17 mouse cellular contexts compared by ENCODE assay signal in the genomic region with DNA sequence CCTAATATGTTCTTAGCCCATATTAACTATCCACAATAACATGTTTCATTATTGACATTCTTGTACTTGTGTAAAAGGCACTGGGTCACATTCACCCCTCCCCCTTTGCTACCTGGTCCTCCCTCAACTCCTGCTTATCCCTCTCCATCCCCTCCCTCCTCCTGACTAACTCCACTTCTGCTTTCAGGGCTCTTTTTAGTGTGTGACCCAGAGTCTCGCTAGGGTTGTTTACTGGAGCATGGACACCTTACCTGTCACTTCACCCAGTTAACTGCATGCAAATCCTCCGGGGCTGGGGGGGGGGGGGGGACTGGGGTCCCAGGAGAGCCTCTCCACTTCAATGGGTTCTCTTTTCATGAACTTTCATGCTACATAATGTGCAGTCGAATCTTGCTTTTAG. TPM values are rescaled to one million over a fixed set of nuclear protein-coding genes. Genes with fewer than 3 reads are reported as not detected.
"Had no signal": no experiment of that assay in that cellular context is flagged by ENCODE, and none has a peak within 500 bp of the region (broad histone marks: within the 10 kb centered on the region; RNA-seq: fewer than 3 reads in every experiment).

No protein-coding gene starts in this region.

- H3K9me3 ChIP-seq: midbrain, embryonic 12.5 days; neural tube, embryonic 13.5 days; neural tube, embryonic 15.5 days had no signal

- H3K27ac ChIP-seq: liver, embryonic 14.5 days; midbrain, embryonic 10.5 days; midbrain, embryonic 12.5 days; neural tube, embryonic 13.5 days; neural tube, embryonic 15.5 days had no signal

- DNase-seq: lung, adult 18-20 months; lung, embryonic 14.5 days; lung, postnatal 10 days; lung, postnatal 4 days; midbrain, embryonic 14.5 days; right cerebral cortex, postnatal 14 days; thymus, adult 18-20 months; thymus, postnatal 14 days; thymus, postnatal 36 days had no signal

- H3K27me3 ChIP-seq: midbrain, embryonic 12.5 days; neural tube, embryonic 13.5 days; neural tube, embryonic 15.5 days had no signal

- H3K36me3 ChIP-seq: midbrain, embryonic 10.5 days; midbrain, embryonic 12.5 days; neural tube, embryonic 13.5 days; neural tube, embryonic 15.5 days had no signal

- H3K4me1 ChIP-seq: midbrain, embryonic 10.5 days; midbrain, embryonic 12.5 days; neural tube, embryonic 13.5 days; neural tube, embryonic 15.5 days had no signal

- H3K4me3 ChIP-seq: midbrain, embryonic 10.5 days; midbrain, embryonic 12.5 days; myocyte; neural tube, embryonic 13.5 days; neural tube, embryonic 15.5 days had no signal

- ATAC-seq: midbrain, embryonic 16.5 days had no signal

- H3K4me2 ChIP-seq: lung, embryonic 14.5 days; midbrain, embryonic 12.5 days; neural tube, embryonic 13.5 days; neural tube, embryonic 15.5 days had no signal

- H3K9ac ChIP-seq: liver, embryonic 14.5 days; lung, embryonic 14.5 days; midbrain, embryonic 12.5 days; neural tube, embryonic 13.5 days; neural tube, embryonic 15.5 days had no signal

RNA-seq across cellular contexts. Expression of a gene that starts 19.9 kb away (rescaled TPM):
- total RNA-seq: megakaryocyte-erythroid progenitor cell, adult 5-6 weeks had no signal
- polyA plus RNA-seq: myocyte had no signal
